Mouse (Mus musculus) brain, embryonic 14.5 days (tissue): ENCODE measurements around the gene Rab4b. TPM values are rescaled to one million over a fixed set of nuclear protein-coding genes. Genes with fewer than 3 reads are reported as not detected.

ENCODE experiments used
- DNase-seq: peaks from one replicate; pipeline ENCODE4 v3.0.0-alpha.2; 2011; ENCODE audit warnings: low read depth
- CTCF ChIP-seq: fragments of 200-500 bp; IDR thresholded peaks from 2 replicates; pipeline ENCODE4 v1.5.1; 2012; ENCODE audit warnings: inconsistent platforms, mild to moderate bottlenecking, moderate library complexity, borderline replicate concordance; ENCODE audit not compliant: insufficient read depth, insufficient read length; ENCODE audit errors: extremely low read depth
- POLR2A ChIP-seq: fragments of 200-500 bp; IDR thresholded peaks from 2 replicates; pipeline ENCODE4 v1.6.1; 2012; ENCODE audit warnings: mild to moderate bottlenecking, inconsistent platforms, borderline replicate concordance; ENCODE audit not compliant: poor library complexity, insufficient read depth, insufficient read length, severe bottlenecking; ENCODE audit errors: extremely low read depth
- polyA plus RNA-seq: library from polyadenylated mRNA; depleted of rRNA; stranded (reverse); fragments of >200 nt; gene quantifications from 2 replicates; pipeline ENCODE4 v1.2.3, GENCODE M21; 2012; rRNA removed

Rab4b gene
- polyA plus RNA-seq, 1 experiment, result 81.4 TPM

DNA sequence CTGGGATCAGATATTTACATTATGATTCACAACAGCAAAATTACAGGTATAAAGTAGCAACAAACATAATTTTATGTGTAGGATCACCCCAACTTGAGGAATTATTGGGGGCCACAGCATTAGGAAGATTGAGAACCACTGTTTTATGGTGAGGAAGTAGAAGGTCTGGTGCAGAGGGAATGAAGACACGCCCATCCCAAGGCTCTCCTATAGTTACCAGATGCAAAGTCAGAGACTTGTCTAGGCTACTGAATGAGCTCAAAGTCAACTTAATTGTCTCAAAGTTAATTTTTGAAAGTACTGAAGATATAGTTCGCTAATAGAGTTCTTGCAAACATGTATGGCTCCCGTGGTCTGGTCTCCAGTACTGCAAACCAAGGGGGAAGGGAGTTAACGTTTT lies 44.9 kb downstream of the Rab4b start:
- DNase-seq, result no peak
- TF ChIP-seq POLR2A (no peak), CTCF (no peak)

DNA sequence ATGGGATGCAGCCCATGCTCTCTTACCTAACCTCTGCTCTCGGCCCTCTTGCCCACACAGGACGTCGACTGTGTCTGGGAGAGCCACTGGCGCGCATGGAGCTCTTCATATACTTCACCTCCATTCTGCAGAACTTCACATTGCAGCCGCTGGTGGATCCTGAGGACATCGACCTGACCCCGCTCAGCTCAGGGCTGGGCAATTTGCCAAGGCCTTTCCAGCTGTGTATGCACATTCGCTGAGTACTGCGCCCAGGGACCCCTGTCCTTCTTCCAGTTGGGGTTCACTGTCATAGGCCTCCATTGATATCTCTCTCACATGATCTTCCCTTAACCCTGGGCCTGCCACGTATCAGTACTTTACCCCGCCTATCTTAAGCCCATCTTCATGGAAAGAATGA lies 45.5 kb downstream of the Rab4b start:
- TF ChIP-seq CTCF (no peak), POLR2A (no peak)
- DNase-seq, result no peak

DNA sequence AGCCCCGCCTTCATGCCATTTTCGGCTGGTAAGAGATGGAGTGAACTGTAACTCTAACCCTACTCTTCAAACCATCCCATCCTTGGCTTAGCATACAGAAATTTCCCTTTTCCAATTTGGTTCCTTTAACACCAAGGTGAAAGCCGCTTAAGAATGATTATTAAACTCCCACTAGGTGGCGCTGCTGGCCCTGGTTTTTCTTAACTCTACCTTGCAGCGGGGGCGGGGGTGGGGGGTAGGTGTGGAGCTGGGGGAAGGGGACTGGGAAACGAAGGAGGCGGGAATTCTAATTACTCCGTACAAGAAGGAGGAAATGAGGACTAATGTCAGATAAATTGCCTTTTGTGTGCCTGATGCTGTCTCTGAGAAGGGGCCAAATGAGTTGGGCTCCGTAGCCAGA lies 46.1 kb downstream of the Rab4b start:
- TF ChIP-seq POLR2A, result no peak
- peak; percentile 53; the same call in 1 of the 2 replicates for TF ChIP-seq CTCF
- DNase-seq, result peak; percentile 74

GRCm38 (mm10) chr7:27131387-27131786 lies 47.3 kb downstream of the Rab4b start:
- TF ChIP-seq POLR2A (no peak), CTCF (peak; percentile 27; the same call in 1 of the 2 replicates)

GRCm38 (mm10) chr7:27130521-27131370 lies 48.0 kb downstream of the Rab4b start:
- no peak for TF ChIP-seq POLR2A
- TF ChIP-seq CTCF, result no peak
- no peak for DNase-seq

More at GRCm38 (mm10) chr7:27131387-27131786, 47.3 kb downstream of the Rab4b start:
- DNase-seq, result no peak

DNA sequence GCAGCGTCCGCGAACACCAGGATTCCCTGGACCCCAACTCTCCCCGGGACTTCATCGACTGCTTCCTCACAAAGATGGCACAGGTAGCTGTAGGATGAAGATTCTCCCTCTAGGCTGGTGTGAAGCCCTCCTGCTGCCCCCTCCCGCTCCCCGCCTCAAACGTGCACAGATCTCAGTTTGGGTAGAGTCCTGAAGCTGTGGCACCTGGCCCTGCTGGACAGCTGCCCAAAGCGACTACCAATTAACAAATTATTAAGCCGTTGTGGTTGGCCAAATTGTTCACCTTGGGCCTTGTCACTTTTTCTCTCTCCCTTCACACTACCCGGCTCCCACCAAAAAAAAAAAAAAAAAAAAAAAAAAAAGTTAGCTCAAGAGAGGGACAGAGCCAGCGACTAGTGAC lies 48.9 kb downstream of the Rab4b start:
- TF ChIP-seq CTCF (no peak), POLR2A (no peak)
- no peak for DNase-seq

DNA sequence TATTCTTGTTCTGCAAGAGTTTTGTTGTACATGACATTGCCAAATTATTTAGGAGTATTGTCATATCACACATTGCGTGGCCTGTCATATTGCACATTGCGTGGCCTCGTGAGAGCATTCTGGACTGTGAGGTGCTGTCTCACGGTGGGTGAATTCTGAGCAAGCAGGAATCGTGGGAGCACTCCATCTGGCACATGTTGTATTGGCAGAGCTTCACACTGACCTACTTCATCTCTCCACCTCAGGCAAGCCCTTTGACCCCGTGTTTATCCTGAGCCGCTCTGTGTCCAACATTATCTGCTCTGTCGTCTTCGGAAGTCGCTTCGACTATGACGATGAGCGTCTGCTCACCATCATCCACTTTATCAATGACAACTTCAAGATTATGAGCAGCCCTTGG lies 49.8 kb downstream of the Rab4b start:
- TF ChIP-seq POLR2A (no peak), CTCF (no peak)
- DNase-seq, result no peak

GRCm38 (mm10) chr7:27128162-27128561 lies 50.5 kb downstream of the Rab4b start:
- TF ChIP-seq POLR2A, result no peak
- peak; percentile 62; the same call in 1 of the 2 replicates for TF ChIP-seq CTCF
- peak; percentile 33 for DNase-seq

- DNase-seq, result no peak
- TF ChIP-seq CTCF (no peak), POLR2A (no peak)
Observed at GRCm38 (mm10) chr7:27124969-27125368, 53.7 kb downstream of the Rab4b start.

- DNase-seq, result no peak
- TF ChIP-seq POLR2A (no peak), CTCF (no peak)
Observed at GRCm38 (mm10) chr7:27124305-27124832, 54.3 kb downstream of the Rab4b start.

DNA sequence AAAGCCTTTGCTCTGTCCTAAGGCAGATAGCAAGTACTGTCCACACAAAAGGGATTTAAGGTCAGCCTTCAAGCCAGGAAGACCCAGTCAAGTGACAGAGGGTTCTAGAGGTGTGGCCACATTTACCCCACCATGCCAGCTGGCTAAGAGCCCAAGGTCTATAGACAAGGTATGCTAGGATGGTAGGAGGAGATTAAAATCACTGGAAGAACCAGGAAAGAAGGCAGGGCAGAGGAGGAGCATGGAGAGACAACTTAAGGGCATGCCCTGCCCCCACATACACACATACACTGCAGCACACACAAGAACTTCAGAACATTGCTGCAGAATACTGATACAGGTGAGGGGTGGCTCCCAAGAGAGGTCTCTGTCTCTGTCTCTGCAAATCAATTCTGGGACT lies 59.0 kb downstream of the Rab4b start, which contains the start of gene Cyp2f2:
Gene Cyp2f2, plus strand, starts transcription at position 234 of the 400 bp plus-strand sequence.
- TF ChIP-seq POLR2A, result no peak
- TF ChIP-seq CTCF, result no peak
- no peak for DNase-seq

Other genes with a start within 250 kb of the Rab4b start
- gene Cyp2a22, start 239.5 kb downstream of the Rab4b start, polyA plus RNA-seq, result not detected in 2 replicates
- gene Cyp2a12, start 149.8 kb downstream of the Rab4b start, polyA plus RNA-seq, result not detected in 2 replicates
- gene Cyp2f2, start 59.0 kb downstream of the Rab4b start, polyA plus RNA-seq, result 0.05 TPM in 1 of 2 replicates, not detected in the other
- gene Cyp2t4, start 25.2 kb downstream of the Rab4b start, polyA plus RNA-seq, result not detected in 2 replicates
- 129 and 131 TPM in 2 replicates for gene Egln2, start 12.1 kb downstream of the Rab4b start, polyA plus RNA-seq
- gene Gm21983, start 2.2 kb upstream of the Rab4b start, polyA plus RNA-seq, result 0.16 TPM in 1 of 2 replicates, not detected in the other
- gene Mia, start 2.3 kb upstream of the Rab4b start, polyA plus RNA-seq, result 12.3 and 14.6 TPM in 2 replicates
- 11.9 and 13.2 TPM in 2 replicates for gene BC024978, start 16.9 kb upstream of the Rab4b start, polyA plus RNA-seq
- gene Snrpa, start 17.4 kb upstream of the Rab4b start, polyA plus RNA-seq, result 320 and 444 TPM in 2 replicates
- gene Itpkc, start 49.8 kb upstream of the Rab4b start, polyA plus RNA-seq, result 15.3 and 15.9 TPM in 2 replicates
- gene Coq8b, start 54.1 kb upstream of the Rab4b start, polyA plus RNA-seq, result 42.6 and 50.1 TPM in 2 replicates
- 109 and 112 TPM in 2 replicates for gene Numbl, start 79.5 kb upstream of the Rab4b start, polyA plus RNA-seq
- gene Ltbp4, start 158.8 kb upstream of the Rab4b start, polyA plus RNA-seq, result 24.3 and 24.4 TPM in 2 replicates
- gene Shkbp1, start 177.1 kb upstream of the Rab4b start, polyA plus RNA-seq, result 142 and 232 TPM in 2 replicates
- gene Gm20479, start 178.5 kb upstream of the Rab4b start, polyA plus RNA-seq, result 0.20 TPM in 1 of 2 replicates, not detected in the other